Mouse (Mus musculus) embryonic facial prominence, embryonic 15.5 days (tissue): ENCODE data around the gene Luzp2. TPM values are rescaled to one million over a fixed set of nuclear protein-coding genes. Genes with fewer than 3 reads are reported as not detected.
"Not testable (repeated sequence)": the region's sequence is repeated elsewhere in the genome, so short reads cannot be mapped to it uniquely, and the experiment has no call there.

Experiments
- ATAC-seq: fragments of 200-750 bp; cut with Nextera tagmentation; 2 replicates; pipeline ENCODE4 v1.8.0; 2017; ENCODE audit warnings: low read depth, moderate TSS enrichment; ENCODE audit not compliant: insufficient number of reproducible peaks, low FRiP score, low TSS enrichment
- H3K27ac ChIP-seq: fragments of 300-500 bp; sonication (generic); replicated peaks from 2 replicates; pipeline ENCODE4 v1.5.1; 2015; ENCODE audit warnings: mild to moderate bottlenecking, inconsistent platforms
- H3K27me3 ChIP-seq: fragments of 300-500 bp; sonication (generic); 2 replicates; pipeline ENCODE4 v1.6.1; 2015; ENCODE audit warnings: inconsistent platforms
- H3K36me3 ChIP-seq: fragments of 300-500 bp; sonication (generic); 2 replicates; pipeline ENCODE4 v1.6.1; 2015; ENCODE audit warnings: mild to moderate bottlenecking, inconsistent platforms
- H3K4me1 ChIP-seq: fragments of 300-500 bp; sonication (generic); 2 replicates; pipeline ENCODE4 v1.6.1; 2015; ENCODE audit warnings: inconsistent platforms
- H3K4me2 ChIP-seq: fragments of 300-500 bp; sonication (generic); replicated peaks from 2 replicates; pipeline ENCODE4 v1.6.1; 2015; ENCODE audit warnings: mild to moderate bottlenecking, inconsistent platforms
- H3K4me3 ChIP-seq: fragments of 300-500 bp; sonication (generic); replicated peaks from 2 replicates; pipeline ENCODE4 v1.5.1; 2015; ENCODE audit warnings: mild to moderate bottlenecking, inconsistent platforms
- H3K9ac ChIP-seq: fragments of 300-500 bp; sonication (generic); 2 replicates; pipeline ENCODE4 v1.6.1; 2015; ENCODE audit warnings: inconsistent platforms
- H3K9me3 ChIP-seq: fragments of 300-500 bp; sonication (generic); replicated peaks from 2 replicates; pipeline ENCODE4 v1.6.1; 2016; ENCODE audit warnings: inconsistent platforms
- WGBS: fragments of 180-500 bp; shearing (Covaris S2); methylation state at CpG from one replicate; pipeline ENCODE4 v1.1.7; 2015; 5-methylcytosine and 5-hydroxymethylcytosine counted together
- polyA plus RNA-seq: library from polyadenylated mRNA; unstranded; fragments of >200 nt; fragmentation: Nextera tagmentation; extraction: Ambion mirVana; gene quantifications from 2 replicates; pipeline ENCODE4 v1.2.1, GENCODE M21; 2015

Gene Luzp2
- polyA plus RNA-seq, 1 experiment from 2014 or later: 3.7 TPM

DNA sequence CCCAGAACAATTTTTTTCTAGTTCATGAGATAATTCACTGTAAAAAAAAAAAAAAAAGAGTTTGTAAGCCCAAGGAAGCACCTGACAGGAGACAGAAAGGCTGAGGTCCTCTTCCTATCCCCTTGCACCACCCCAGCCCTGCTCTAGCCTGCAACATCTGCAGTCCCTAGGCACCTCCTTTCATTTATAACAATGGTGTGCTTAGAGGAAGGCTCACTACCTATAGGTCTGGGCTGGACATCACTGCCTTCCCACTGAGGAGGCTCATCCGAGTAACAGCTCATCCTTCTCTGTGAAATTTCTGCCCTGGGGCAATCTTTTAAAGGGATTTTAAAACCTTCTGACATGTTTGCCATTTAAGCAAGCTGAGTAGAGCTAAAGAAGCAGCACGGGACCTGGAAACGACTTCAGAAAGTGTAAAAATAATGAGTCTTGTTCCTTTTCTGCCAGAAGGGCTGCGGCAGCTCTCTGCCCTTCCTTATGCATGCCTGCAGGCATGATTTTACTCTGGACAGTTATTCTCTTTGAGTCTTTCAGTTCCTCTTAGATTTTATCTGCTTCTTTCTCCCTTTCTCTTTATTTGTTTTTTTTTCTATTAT is 174.0 kb downstream of the Luzp2 start:
- Histone ChIP-seq H3K36me3 (no peaks in the 10 kb centered on the region), H3K4me3 (no peak overlapping the region), H3K9ac (no peak overlapping the region), H3K9me3 (no peaks in the 10 kb centered on the region), H3K4me2 (no peak overlapping the region), H3K27me3 (no peaks in the 10 kb centered on the region), H3K4me1 (no peaks in the 10 kb centered on the region), H3K27ac (no peak overlapping the region)
- 23% methylated on average over 4 of the region's 4 CpGs for WGBS
- ATAC-seq: no peak

DNA sequence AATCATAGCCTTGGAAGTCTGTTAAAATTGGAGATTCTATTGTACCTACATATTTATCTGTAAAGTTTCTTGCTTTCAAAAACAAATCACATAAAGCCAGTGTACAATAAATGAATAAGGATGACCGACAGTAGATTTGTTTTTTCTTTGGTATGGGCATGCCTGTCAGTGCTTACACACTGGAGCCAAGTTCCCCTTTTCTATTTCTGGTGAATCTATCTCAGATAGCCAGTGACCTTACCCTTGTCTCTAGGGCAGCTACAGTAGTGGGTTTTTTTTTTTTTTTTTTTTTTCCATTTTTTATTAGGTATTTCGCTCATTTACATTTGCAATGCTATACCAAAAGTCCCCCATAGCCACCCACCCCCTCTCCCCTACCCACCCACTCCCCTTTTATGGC is 298.6 kb downstream of the Luzp2 start:
- not testable (repeated sequence) for H3K4me3 ChIP-seq, H3K4me2 ChIP-seq, ATAC-seq, H3K9me3 ChIP-seq, H3K9ac ChIP-seq, H3K27ac ChIP-seq, H3K36me3 ChIP-seq, H3K27me3 ChIP-seq, H3K4me1 ChIP-seq
- 91% methylated on average over 2 of the region's 2 CpGs for WGBS

DNA sequence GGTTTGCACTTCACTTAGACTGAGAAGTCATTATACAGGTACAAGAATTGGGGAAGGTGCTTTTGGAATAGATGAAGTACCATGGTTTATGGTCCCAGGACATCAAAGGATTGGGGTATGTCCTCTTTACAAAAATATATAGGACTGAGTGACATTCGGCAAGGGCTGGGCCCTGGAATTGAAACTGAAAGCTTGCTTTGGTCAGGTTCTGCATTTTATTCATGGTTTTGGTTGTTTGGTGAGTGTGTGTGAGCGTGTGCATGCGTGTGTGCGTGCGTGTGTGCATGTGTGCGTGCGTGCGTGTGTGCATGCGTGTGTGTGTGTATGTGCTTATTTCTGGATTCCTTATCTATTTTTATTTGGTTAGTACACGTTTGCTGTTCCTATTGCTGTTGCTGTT is 353.6 kb downstream of the Luzp2 start:
- no peak overlapping the region for H3K4me2 ChIP-seq
- no peaks in the 10 kb centered on the region for H3K9me3 ChIP-seq
- H3K27ac ChIP-seq: no peak overlapping the region
- H3K4me3 ChIP-seq: no peak overlapping the region
- ATAC-seq: no peak
- 90% methylated on average over 10 of the region's 10 CpGs for WGBS
- H3K4me1 ChIP-seq: no peaks in the 10 kb centered on the region
- no peaks in the 10 kb centered on the region for H3K36me3 ChIP-seq
- H3K9ac ChIP-seq: no peak overlapping the region
- no peaks in the 10 kb centered on the region for H3K27me3 ChIP-seq

DNA sequence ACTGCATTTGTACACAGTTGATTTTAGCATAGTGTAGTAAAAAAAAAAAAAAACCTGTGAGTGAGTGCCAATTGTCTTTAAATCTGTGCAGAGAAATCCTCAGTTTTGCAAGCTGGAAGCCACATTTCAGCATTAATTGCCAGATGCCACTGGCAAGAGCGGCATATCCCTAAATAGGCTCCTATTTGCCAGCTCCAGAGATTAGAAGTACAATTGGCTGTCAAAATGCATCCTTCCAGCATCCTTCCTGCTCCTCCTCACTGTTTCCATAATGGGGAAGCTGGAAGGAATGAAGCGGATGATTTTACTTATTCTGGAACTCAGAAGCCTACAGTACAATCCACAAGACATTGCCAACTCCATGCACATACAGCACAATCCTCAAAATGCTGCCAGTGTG is 354.2 kb downstream of the Luzp2 start:
- Histone ChIP-seq H3K27ac (no peak overlapping the region), H3K9me3 (no peaks in the 10 kb centered on the region), H3K4me2 (no peak overlapping the region), H3K36me3 (no peaks in the 10 kb centered on the region), H3K4me3 (no peak overlapping the region), H3K4me1 (no peaks in the 10 kb centered on the region), H3K9ac (no peak overlapping the region), H3K27me3 (no peaks in the 10 kb centered on the region)
- WGBS: 71% methylated on average over 2 of the region's 2 CpGs
- no peak for ATAC-seq

DNA sequence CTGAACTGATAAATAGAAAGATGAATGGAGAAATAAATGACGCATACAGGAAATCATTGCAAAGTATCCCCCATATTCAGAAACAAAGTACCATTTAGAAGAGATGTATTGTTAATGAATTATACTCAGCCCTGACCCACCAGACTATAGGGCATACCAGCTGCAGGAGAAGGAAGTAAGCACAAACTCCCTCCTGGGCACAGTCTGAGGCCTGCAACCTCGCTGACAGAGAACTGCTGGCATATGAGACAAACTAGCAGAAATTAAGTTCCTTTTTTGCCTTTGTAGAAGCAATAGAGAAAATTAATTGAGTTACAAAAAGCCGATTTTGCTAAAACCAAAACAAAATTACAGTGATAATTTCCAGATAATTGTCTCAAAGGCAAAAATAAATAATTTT is 355.4 kb downstream of the Luzp2 start:
- H3K4me1 ChIP-seq: no peaks in the 10 kb centered on the region
- ATAC-seq: no peak
- WGBS: 72% methylated on average over 3 of the region's 3 CpGs
- H3K9ac ChIP-seq: no peak overlapping the region
- no peaks in the 10 kb centered on the region for H3K36me3 ChIP-seq
- no peak overlapping the region for H3K4me3 ChIP-seq
- H3K27ac ChIP-seq: no peak overlapping the region
- no peaks in the 10 kb centered on the region for H3K9me3 ChIP-seq
- no peak overlapping the region for H3K4me2 ChIP-seq
- H3K27me3 ChIP-seq: no peaks in the 10 kb centered on the region

- Histone ChIP-seq H3K9me3 (no peaks in the 10 kb centered on the region), H3K36me3 (no peaks in the 10 kb centered on the region), H3K9ac (no peak overlapping the region), H3K4me1 (no peaks in the 10 kb centered on the region), H3K4me3 (no peak overlapping the region), H3K4me2 (no peak overlapping the region), H3K27me3 (no peaks in the 10 kb centered on the region), H3K27ac (no peak overlapping the region)
- 69% methylated on average over 2 of the region's 2 CpGs for whole genome bisulfite sequencing
- ATAC-seq: no peak
Measured at GRCm38 (mm10) chr7:55198806-55199205, 363.5 kb downstream of the Luzp2 start.

- no peak overlapping the region for H3K9ac ChIP-seq
Measured at GRCm38 (mm10) chr7:55222997-55223396, 387.7 kb downstream of the Luzp2 start.

GRCm38 (mm10) chr7:55229407-55229806 is 394.1 kb downstream of the Luzp2 start:
- Histone ChIP-seq H3K4me3 (no peak overlapping the region), H3K4me2 (no peak overlapping the region), H3K9ac (no peak overlapping the region), H3K9me3 (no peaks in the 10 kb centered on the region), H3K36me3 (no peaks in the 10 kb centered on the region), H3K27me3 (no peaks in the 10 kb centered on the region), H3K27ac (no peak overlapping the region), H3K4me1 (no peaks in the 10 kb centered on the region)
- ATAC-seq: no peak

More at GRCm38 (mm10) chr7:55222997-55223396, 387.7 kb downstream of the Luzp2 start:
- Histone ChIP-seq H3K4me3 (no peak overlapping the region), H3K9me3 (no peaks in the 10 kb centered on the region), H3K4me1 (no peaks in the 10 kb centered on the region), H3K36me3 (no peaks in the 10 kb centered on the region), H3K27me3 (no peaks in the 10 kb centered on the region), H3K4me2 (no peak overlapping the region), H3K27ac (no peak overlapping the region)
- no peak for ATAC-seq
- 80% methylated on average over 2 of the region's 2 CpGs for WGBS
